Mouse (Mus musculus) midbrain, embryonic 12.5 days (tissue): ENCODE results near the gene Tmem150c. TPM values are rescaled to one million over a fixed set of nuclear protein-coding genes. Genes with fewer than 3 reads are reported as not detected.

Source experiments
- ATAC-seq: fragments of 200-750 bp; cut with Nextera tagmentation; 2 replicates; pipeline ENCODE4 v1.8.0; 2017; ENCODE audit warnings: low read depth, moderate TSS enrichment, moderate library complexity; ENCODE audit not compliant: low FRiP score
- H3K27ac ChIP-seq: fragments of 300-500 bp; sonication (generic); replicated peaks from 2 replicates; pipeline ENCODE4 v1.5.1; 2016; ENCODE audit warnings: mild to moderate bottlenecking
- H3K27me3 ChIP-seq: fragments of 300-500 bp; sonication (generic); 2 replicates; pipeline ENCODE4 v1.6.1; 2016; ENCODE audit warnings: mild to moderate bottlenecking
- H3K36me3 ChIP-seq: fragments of 300-500 bp; sonication (generic); 2 replicates; pipeline ENCODE4 v1.6.1; 2016
- H3K4me1 ChIP-seq: fragments of 300-500 bp; sonication (generic); 2 replicates; pipeline ENCODE4 v1.6.1; 2016
- H3K4me2 ChIP-seq: fragments of 300-500 bp; sonication (generic); replicated peaks from 2 replicates; pipeline ENCODE4 v1.6.1; 2016; ENCODE audit warnings: mild to moderate bottlenecking, moderate library complexity
- H3K4me3 ChIP-seq: fragments of 300-500 bp; sonication (generic); 2 replicates; pipeline ENCODE4 v1.5.1; 2016; ENCODE audit warnings: mild to moderate bottlenecking
- H3K9ac ChIP-seq: fragments of 300-500 bp; sonication (generic); replicated peaks from 2 replicates; pipeline ENCODE4 v1.6.1; 2016; ENCODE audit warnings: mild to moderate bottlenecking, moderate library complexity
- H3K9me3 ChIP-seq: fragments of 300-500 bp; sonication (generic); 2 replicates; pipeline ENCODE4 v1.6.1; 2016; ENCODE audit warnings: mild to moderate bottlenecking
- WGBS: fragments of 180-500 bp; shearing (Covaris S2); methylation state at CpG from one replicate; pipeline ENCODE4 v1.1.7; 2016; 5-methylcytosine and 5-hydroxymethylcytosine counted together
- polyA plus RNA-seq: library from polyadenylated mRNA; unstranded; fragments of >200 nt; fragmentation: Nextera tagmentation; extraction: Ambion mirVana; gene quantifications from 2 replicates; pipeline ENCODE4 v1.2.1, GENCODE M21; 2016

The Tmem150c gene
- polyA plus RNA-seq, 1 experiment from 2014 or later: 6.7 TPM

DNA sequence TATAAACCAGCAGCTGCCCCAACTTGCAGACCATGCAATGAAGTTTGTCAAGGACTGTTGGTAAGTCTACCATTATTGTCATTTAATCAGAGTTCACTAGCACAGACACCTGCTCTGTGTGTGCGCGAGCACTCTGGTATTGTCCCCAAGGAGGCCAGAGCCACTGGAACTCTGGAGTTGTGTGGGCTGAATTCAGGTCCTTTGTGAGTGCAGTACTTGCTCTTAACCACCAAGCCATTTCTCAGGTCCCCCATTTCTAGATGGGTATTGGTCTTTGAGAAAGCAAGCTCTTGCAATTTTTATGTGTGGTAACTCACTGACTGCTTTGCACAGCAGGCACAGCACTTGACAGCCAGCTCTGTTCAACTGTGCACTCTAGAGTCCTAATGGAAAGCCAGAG is 127.5 kb downstream of the Tmem150c start:
- Histone ChIP-seq H3K27me3 (no peaks in the 10 kb centered on the region), H3K4me3 (no peak overlapping the region), H3K27ac (no peak overlapping the region), H3K36me3 (peaks cover 45% of the 10 kb centered on the region), H3K9me3 (no peaks in the 10 kb centered on the region), H3K4me1 (peaks cover 29% of the 10 kb centered on the region), H3K4me2 (no peak overlapping the region), H3K9ac (no peak overlapping the region)
- WGBS: 88% methylated on average over 2 of the region's 2 CpGs
- ATAC-seq: 0 out of 2 replicates have a peak, but pooled peaks have one; percentile 21

- WGBS: 50% methylated on average over 6 of the region's 6 CpGs
- no peak overlapping the region for H3K9ac ChIP-seq
- H3K4me2 ChIP-seq: no peak overlapping the region
- H3K36me3 ChIP-seq: peaks cover 33% of the 10 kb centered on the region
- no peak overlapping the region for H3K4me3 ChIP-seq
- no peaks in the 10 kb centered on the region for H3K27me3 ChIP-seq
- H3K4me1 ChIP-seq: peaks cover 15% of the 10 kb centered on the region
- H3K27ac ChIP-seq: peak overlapping the region; percentile 46
- H3K9me3 ChIP-seq: no peaks in the 10 kb centered on the region
- ATAC-seq: peak; percentile 48
These were observed 129.5 kb downstream of the Tmem150c start for GRCm38 (mm10) chr5:100030069-100030468.

Other genes with a start within 250 kb of the Tmem150c start
- 471 and 527 TPM in 2 replicates for gene Hnrnpd, start 180.9 kb downstream of the Tmem150c start, polyA plus RNA-seq
- gene 4930524J08Rik, start 180.7 kb downstream of the Tmem150c start, polyA plus RNA-seq: 3.2 and 3.5 TPM in 2 replicates
- gene Hnrnpdl, start 120.1 kb downstream of the Tmem150c start, polyA plus RNA-seq: 288 and 290 TPM in 2 replicates
- gene Enoph1, start 119.8 kb downstream of the Tmem150c start, polyA plus RNA-seq: 39.2 and 39.9 TPM in 2 replicates